Mouse (Mus musculus): ENCODE results near the gene Mthfs. TPM values are rescaled to one million over a fixed set of nuclear protein-coding genes. Genes with fewer than 3 reads are reported as not detected.

Mthfs gene
- polyA plus RNA-seq, 1 experiment from 2014 or later: 14.3 TPM

- CTCF ChIA-PET: no interaction called here
- in situ Hi-C loops (cut with MboI; ENCODE audit: low pct_unique_long_range_greater_than_20kb): no loop called here
- DNase-seq (ENCODE audit: low read depth, low spot score): no peak
Observed at GRCm38 (mm10) chr9:89256556-89257335, 46.3 kb downstream of the Mthfs start.

GRCm38 (mm10) chr9:89263968-89264367 is 53.5 kb downstream of the Mthfs start:
- CTCF ChIA-PET: no interaction called here
- in situ Hi-C loops (cut with MboI; ENCODE audit: low pct_unique_long_range_greater_than_20kb): no loop called here
- H3K27me3 ChIP-seq: no peaks in the 10 kb centered on the region
- no peak for DNase-seq (ENCODE audit: low read depth, low spot score)
- ATAC-seq: no peak
- POLR2A ChIA-PET: no interaction called here
- no peak for TF ChIP-seq CTCF (IDR thresholded peaks at IDR 0.05)

More at GRCm38 (mm10) chr9:89256556-89257335, 46.3 kb downstream of the Mthfs start:
- POLR2A ChIA-PET: interaction anchor here (1.0 kb wide), 1 partner anchor 22 kb away, joined by 3 read pairs; no protein-coding TSS in a partner anchor
- ATAC-seq: no peak
- H3K27me3 ChIP-seq: no peaks in the 10 kb centered on the region
- TF ChIP-seq CTCF (IDR thresholded peaks at IDR 0.05): no peak

- ATAC-seq: no peak
- no peak for TF ChIP-seq CTCF (IDR thresholded peaks at IDR 0.05)
- in situ Hi-C loops (cut with MboI; ENCODE audit: low pct_unique_long_range_greater_than_20kb): no loop called here
Observed at GRCm38 (mm10) chr9:89264571-89264970, 54.1 kb downstream of the Mthfs start.

GRCm38 (mm10) chr9:89267093-89267492 is 56.6 kb downstream of the Mthfs start:
- ChIA-PET POLR2A (no interaction called here), CTCF (no interaction called here)
- DNase-seq (ENCODE audit: low read depth, low spot score): no peak
- H3K27me3 ChIP-seq: no peaks in the 10 kb centered on the region
- no peak for ATAC-seq
- no peak for TF ChIP-seq CTCF (IDR thresholded peaks at IDR 0.05)
- in situ Hi-C loops (cut with MboI; ENCODE audit: low pct_unique_long_range_greater_than_20kb): no loop called here

More at GRCm38 (mm10) chr9:89264571-89264970, 54.1 kb downstream of the Mthfs start:
- DNase-seq (ENCODE audit: low read depth, low spot score): no peak
- no peaks in the 10 kb centered on the region for H3K27me3 ChIP-seq
- CTCF ChIA-PET: no interaction called here
- POLR2A ChIA-PET: no interaction called here

- no peak for DNase-seq (ENCODE audit: low read depth, low spot score)
- POLR2A ChIA-PET: no interaction called here
- CTCF ChIA-PET: no interaction called here
- no peaks in the 10 kb centered on the region for H3K27me3 ChIP-seq
- in situ Hi-C loops (cut with MboI; ENCODE audit: low pct_unique_long_range_greater_than_20kb): no loop called here
- ATAC-seq: no peak
- TF ChIP-seq CTCF (IDR thresholded peaks at IDR 0.05): no peak
Observed at GRCm38 (mm10) chr9:89267572-89267971, 57.1 kb downstream of the Mthfs start.

GRCm38 (mm10) chr9:89270376-89270775 is 59.9 kb downstream of the Mthfs start:
- H3K27me3 ChIP-seq: no peaks in the 10 kb centered on the region
- no peak for TF ChIP-seq CTCF (IDR thresholded peaks at IDR 0.05)
- in situ Hi-C loops (cut with MboI; ENCODE audit: low pct_unique_long_range_greater_than_20kb): no loop called here
- POLR2A ChIA-PET: no interaction called here
- CTCF ChIA-PET: interaction anchor here (0.6 kb wide), 1 partner anchor 37 kb away, joined by 3 read pairs; no protein-coding TSS in a partner anchor
- DNase-seq (ENCODE audit: low read depth, low spot score) (no peak), ATAC-seq (no peak)

- ATAC-seq (no peak), DNase-seq (ENCODE audit: low read depth, low spot score) (no peak)
- in situ Hi-C loops (cut with MboI; ENCODE audit: low pct_unique_long_range_greater_than_20kb): no loop called here
- ChIA-PET CTCF (no interaction called here), POLR2A (no interaction called here)
- no peaks in the 10 kb centered on the region for H3K27me3 ChIP-seq
- no peak for TF ChIP-seq CTCF (IDR thresholded peaks at IDR 0.05)
Observed at GRCm38 (mm10) chr9:89273766-89274165, 63.3 kb downstream of the Mthfs start.

- ChIA-PET CTCF (no interaction called here), POLR2A (interaction anchor here (0.7 kb wide), 1 partner anchor 21 kb away, joined by 3 read pairs; no protein-coding TSS in a partner anchor)
- no peak for TF ChIP-seq CTCF (IDR thresholded peaks at IDR 0.05)
- DNase-seq (ENCODE audit: low read depth, low spot score) (no peak), ATAC-seq (no peak)
- no peaks in the 10 kb centered on the region for H3K27me3 ChIP-seq
- in situ Hi-C loops (cut with MboI; ENCODE audit: low pct_unique_long_range_greater_than_20kb): no loop called here
Observed at GRCm38 (mm10) chr9:89278207-89278606, 67.7 kb downstream of the Mthfs start.

GRCm38 (mm10) chr9:89282374-89283068 is 72.0 kb downstream of the Mthfs start:
- POLR2A ChIA-PET: no interaction called here
- in situ Hi-C loops (cut with MboI; ENCODE audit: low pct_unique_long_range_greater_than_20kb): no loop called here

GRCm38 (mm10) chr9:89288037-89288436 is 77.6 kb downstream of the Mthfs start:
- DNase-seq (ENCODE audit: low read depth, low spot score) (no peak), ATAC-seq (no peak)
- POLR2A ChIA-PET: no interaction called here
- no peaks in the 10 kb centered on the region for H3K27me3 ChIP-seq
- CTCF ChIA-PET: no interaction called here
- in situ Hi-C loops (cut with MboI; ENCODE audit: low pct_unique_long_range_greater_than_20kb): no loop called here
- no peak for TF ChIP-seq CTCF (IDR thresholded peaks at IDR 0.05)

More at GRCm38 (mm10) chr9:89282374-89283068, 72.0 kb downstream of the Mthfs start:
- CTCF ChIA-PET: no interaction called here
- TF ChIP-seq CTCF (IDR thresholded peaks at IDR 0.05): no peak
- ATAC-seq (no peak), DNase-seq (ENCODE audit: low read depth, low spot score) (no peak)
- H3K27me3 ChIP-seq: no peaks in the 10 kb centered on the region

- no peaks in the 10 kb centered on the region for H3K27me3 ChIP-seq
- TF ChIP-seq CTCF (IDR thresholded peaks at IDR 0.05): no peak
- DNase-seq (ENCODE audit: low read depth, low spot score): no peak
- in situ Hi-C loops (cut with MboI; ENCODE audit: low pct_unique_long_range_greater_than_20kb): no loop called here
- ChIA-PET CTCF (no interaction called here), POLR2A (no interaction called here)
- ATAC-seq: no peak
Observed at GRCm38 (mm10) chr9:89293364-89293763, 82.9 kb downstream of the Mthfs start.

All from Patski (cell line).